Mouse (Mus musculus) liver, postnatal 0 days (tissue): Measurements from ENCODE around the gene Pde1c. TPM values are rescaled to one million over a fixed set of nuclear protein-coding genes. Genes with fewer than 3 reads are reported as not detected.
A peak's percentile ranks its signal among the peaks of the same experiment; 100 is the strongest.

Experiments used
- ATAC-seq: fragments of 200-750 bp; cut with Nextera tagmentation; 2 replicates; pipeline ENCODE4 v1.8.0; 2017; ENCODE audit warnings: mild to moderate bottlenecking, moderate library complexity
- DNase-seq: peaks from one replicate; pipeline ENCODE4 v3.0.0-alpha.2; 2016
- H3K27ac ChIP-seq: fragments of 300-500 bp; sonication (generic); 2 replicates; pipeline ENCODE4 v1.5.1; 2014; ENCODE audit warnings: antibody characterized with exemption, moderate library complexity, mild to moderate bottlenecking, low read depth
- H3K27me3 ChIP-seq: fragments of 300-500 bp; sonication (generic); 2 replicates; pipeline ENCODE4 v1.6.1; 2014; ENCODE audit warnings: low read length, control low read depth, mixed read lengths; ENCODE audit not compliant: insufficient read depth
- H3K36me3 ChIP-seq: fragments of 300-500 bp; sonication (generic); replicated peaks from 2 replicates; pipeline ENCODE4 v1.6.1; 2014; ENCODE audit warnings: mild to moderate bottlenecking, control low read depth, low read length, moderate library complexity, mixed read lengths; ENCODE audit not compliant: insufficient read depth
- H3K4me1 ChIP-seq: fragments of 300-500 bp; sonication (generic); 2 replicates; pipeline ENCODE4 v1.6.1; 2014; ENCODE audit warnings: antibody characterized with exemption, mild to moderate bottlenecking, control low read depth; ENCODE audit not compliant: insufficient read depth
- H3K4me2 ChIP-seq: fragments of 300-500 bp; sonication (generic); 2 replicates; pipeline ENCODE4 v1.6.1; 2014; ENCODE audit warnings: low read depth, mild to moderate bottlenecking, low read length, moderate library complexity, mixed read lengths
- H3K4me3 ChIP-seq: fragments of 300-500 bp; sonication (generic); 2 replicates; pipeline ENCODE4 v1.5.1; 2014; ENCODE audit warnings: low read depth, low read length
- H3K9ac ChIP-seq: fragments of 300-500 bp; sonication (generic); replicated peaks from 2 replicates; pipeline ENCODE4 v1.6.1; 2014; ENCODE audit warnings: mild to moderate bottlenecking, moderate library complexity
- H3K9me3 ChIP-seq: fragments of 300-500 bp; sonication (generic); 2 replicates; pipeline ENCODE4 v1.6.1; 2016; ENCODE audit warnings: mild to moderate bottlenecking, control low read depth, low read length, mixed read lengths
- CTCF ChIP-seq: sonication (generic); IDR thresholded peaks from 2 replicates; pipeline ENCODE4 v1.5.1; 2016; ENCODE audit warnings: antibody characterized with exemption, low read depth
- EP300 ChIP-seq: IDR thresholded peaks from 2 replicates; pipeline ENCODE4 v1.6.1; 2016; ENCODE audit warnings: antibody characterized with exemption, low read depth, mild to moderate bottlenecking
- WGBS: fragments of 180-500 bp; shearing (Covaris S2); extraction: QIAGEN DNeasy Blood & Tissue Kit; methylation state at CpG from one replicate; pipeline ENCODE4 v1.1.7; 2014; ENCODE audit not compliant: insufficient replicate concordance; 5-methylcytosine and 5-hydroxymethylcytosine counted together
- polyA plus RNA-seq: library from polyadenylated mRNA; unstranded; fragments of >200 nt; fragmentation: Nextera tagmentation; extraction: Ambion mirVana; gene quantifications from 2 replicates; pipeline ENCODE4 v1.2.1, GENCODE M21; 2015

Gene Pde1c
- polyA plus RNA-seq, 1 experiment from 2014 or later: 0.39 TPM

DNA sequence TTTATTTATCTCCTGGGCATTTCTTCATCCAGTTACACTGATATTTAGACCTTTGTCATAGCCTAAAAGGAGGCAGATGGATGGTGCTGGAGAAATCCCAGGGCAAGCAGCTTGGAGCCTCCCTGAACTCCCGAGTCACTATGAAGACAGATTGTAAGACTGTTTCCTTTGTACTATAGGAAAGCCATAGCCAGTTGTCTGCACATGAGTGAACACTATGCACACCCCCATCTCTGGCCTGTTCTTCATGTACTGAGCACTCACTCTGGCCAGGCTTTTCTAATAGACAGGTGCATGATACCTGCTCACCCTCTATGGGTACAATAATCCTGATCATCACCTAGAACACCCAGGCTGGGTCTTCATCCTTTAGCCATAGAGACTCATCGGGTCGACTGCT lies 318.8 kb downstream of the Pde1c start:
- H3K9me3 ChIP-seq: no peaks in the 10 kb centered on the region
- no peaks in the 10 kb centered on the region for H3K4me1 ChIP-seq
- H3K27ac ChIP-seq: no peak overlapping the region
- ATAC-seq: no peak
- TF ChIP-seq CTCF (no peak), EP300 (no peak)
- H3K4me2 ChIP-seq: no peak overlapping the region
- H3K9ac ChIP-seq: no peak overlapping the region
- no peak for DNase-seq
- H3K4me3 ChIP-seq: no peak overlapping the region
- H3K36me3 ChIP-seq: no peaks in the 10 kb centered on the region
- 76% methylated on average over 3 of the region's 3 CpGs for WGBS
- no peaks in the 10 kb centered on the region for H3K27me3 ChIP-seq

DNA sequence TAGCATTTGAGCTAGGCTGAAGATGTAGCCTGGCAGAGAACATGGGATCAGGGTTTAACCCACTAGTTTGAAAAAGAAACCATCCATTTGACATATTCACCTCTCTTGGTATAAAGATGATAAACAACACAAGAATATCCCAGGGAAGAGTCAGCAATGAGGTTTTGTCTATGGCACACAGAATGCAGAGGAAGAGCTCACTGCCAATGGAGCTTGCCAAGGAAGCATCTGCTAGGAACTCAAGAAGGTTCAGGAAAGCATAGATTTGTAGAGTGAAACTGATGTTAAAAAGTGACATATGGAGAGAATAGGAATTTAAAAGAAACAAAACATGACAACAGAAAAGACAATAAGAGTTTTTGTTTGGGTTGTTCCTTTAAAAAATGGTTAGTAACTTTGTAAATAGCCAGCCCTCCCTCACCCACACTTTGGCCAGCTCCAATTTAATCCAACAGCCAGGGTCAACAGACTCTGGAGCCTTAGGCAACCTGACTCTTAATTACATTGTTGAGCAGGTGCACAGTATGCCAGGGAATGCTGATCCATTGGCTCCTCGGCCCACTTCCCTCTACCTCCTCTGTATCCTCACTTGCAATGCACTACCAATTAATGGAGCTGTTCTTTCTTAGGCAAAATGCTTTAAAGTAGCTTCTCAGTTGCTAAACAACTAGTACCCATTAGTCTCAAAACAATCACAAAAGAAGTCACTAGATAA lies 377.3 kb downstream of the Pde1c start:
- WGBS: 56% methylated on average over 1 of the region's 1 CpGs
- no peak overlapping the region for H3K4me3 ChIP-seq
- H3K27ac ChIP-seq: no peak overlapping the region
- no peaks in the 10 kb centered on the region for H3K4me1 ChIP-seq
- H3K9me3 ChIP-seq: no peaks in the 10 kb centered on the region
- H3K4me2 ChIP-seq: no peak overlapping the region
- TF ChIP-seq EP300: no peak
- TF ChIP-seq CTCF: no peak
- H3K27me3 ChIP-seq: no peaks in the 10 kb centered on the region
- no peaks in the 10 kb centered on the region for H3K36me3 ChIP-seq
- H3K9ac ChIP-seq: no peak overlapping the region
- DNase-seq: no peak
- no peak for ATAC-seq

DNA sequence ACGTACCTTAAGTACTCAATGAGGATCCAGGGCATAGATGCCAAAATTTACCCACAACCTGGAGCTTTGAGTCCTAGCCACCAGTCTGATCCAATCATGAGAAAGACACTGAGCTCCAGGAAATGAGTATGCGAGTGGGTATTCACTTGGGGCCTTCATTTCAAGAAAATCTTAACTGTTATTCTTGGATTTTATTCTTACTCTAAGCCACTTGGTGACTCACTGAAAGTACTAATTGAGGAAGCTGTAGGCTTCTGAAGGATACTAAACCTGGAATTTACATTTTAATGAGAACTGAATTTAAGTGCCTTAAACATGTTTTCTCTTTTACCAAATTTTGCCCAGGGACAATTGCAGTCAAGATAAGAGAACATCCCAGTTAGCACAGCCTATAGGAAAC lies 392.4 kb downstream of the Pde1c start:
- Histone ChIP-seq H3K4me2 (no peak overlapping the region), H3K9ac (no peak overlapping the region), H3K4me3 (no peak overlapping the region), H3K27me3 (no peaks in the 10 kb centered on the region), H3K27ac (no peak overlapping the region), H3K9me3 (no peaks in the 10 kb centered on the region), H3K36me3 (no peaks in the 10 kb centered on the region), H3K4me1 (no peaks in the 10 kb centered on the region)
- 71% methylated on average over 2 of the region's 2 CpGs for WGBS
- DNase-seq: no peak
- no peak for ATAC-seq
- TF ChIP-seq EP300: no peak
- no peak for TF ChIP-seq CTCF

DNA sequence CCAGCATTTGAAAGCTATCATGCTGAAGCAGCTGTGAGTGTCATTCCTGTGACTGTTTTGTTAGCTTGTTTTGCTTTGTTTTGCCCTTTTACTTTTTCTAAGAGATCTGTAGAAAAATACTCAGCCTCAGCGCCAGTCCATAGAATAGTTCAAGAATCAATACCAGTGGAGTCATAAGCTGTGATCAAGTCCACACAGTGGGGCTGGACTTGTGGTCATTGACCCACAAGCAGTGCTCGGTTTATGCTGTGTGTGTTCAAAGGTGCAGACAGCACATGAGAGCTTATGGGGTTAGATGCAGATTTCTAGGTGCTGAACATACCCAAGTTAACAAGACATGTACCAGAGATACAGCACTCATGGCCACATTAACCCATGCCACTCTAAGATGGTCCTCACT lies 396.7 kb downstream of the Pde1c start:
- Histone ChIP-seq H3K9ac (no peak overlapping the region), H3K27me3 (no peaks in the 10 kb centered on the region), H3K4me1 (no peaks in the 10 kb centered on the region), H3K27ac (peak overlapping the region; percentile 65), H3K4me3 (no peak overlapping the region), H3K4me2 (no peak overlapping the region), H3K9me3 (no peaks in the 10 kb centered on the region), H3K36me3 (no peaks in the 10 kb centered on the region)
- 45% methylated on average over 2 of the region's 2 CpGs for WGBS
- peak; percentile 99 for ATAC-seq
- peak; percentile 14 for DNase-seq
- no peak for TF ChIP-seq EP300
- TF ChIP-seq CTCF: no peak

DNA sequence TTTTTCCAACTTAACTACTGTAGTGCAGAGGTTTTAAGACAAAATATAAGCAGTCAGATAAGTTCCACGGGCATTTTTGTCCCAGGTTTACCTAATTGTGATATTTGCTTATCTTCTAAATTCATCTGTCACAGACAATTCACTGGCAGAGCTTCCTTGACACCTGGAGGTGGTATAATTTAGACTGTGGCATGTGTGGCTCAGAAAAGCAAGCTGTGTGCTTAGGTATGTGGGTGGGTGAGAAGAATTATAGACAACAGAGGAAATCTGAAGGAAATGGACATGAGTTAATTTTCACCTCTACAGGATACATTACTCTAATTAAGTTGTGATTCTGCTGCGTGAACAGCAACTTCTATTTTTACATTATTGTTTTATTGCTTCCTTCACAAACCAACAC lies 400.2 kb downstream of the Pde1c start:
- Histone ChIP-seq H3K9me3 (no peaks in the 10 kb centered on the region), H3K36me3 (no peaks in the 10 kb centered on the region), H3K4me1 (no peaks in the 10 kb centered on the region), H3K27ac (no peak overlapping the region), H3K4me3 (no peak overlapping the region), H3K27me3 (no peaks in the 10 kb centered on the region), H3K9ac (no peak overlapping the region), H3K4me2 (no peak overlapping the region)
- DNase-seq: no peak
- TF ChIP-seq CTCF (no peak), EP300 (no peak)
- ATAC-seq: no peak
- WGBS: 51% methylated on average over 2 of the region's 2 CpGs

DNA sequence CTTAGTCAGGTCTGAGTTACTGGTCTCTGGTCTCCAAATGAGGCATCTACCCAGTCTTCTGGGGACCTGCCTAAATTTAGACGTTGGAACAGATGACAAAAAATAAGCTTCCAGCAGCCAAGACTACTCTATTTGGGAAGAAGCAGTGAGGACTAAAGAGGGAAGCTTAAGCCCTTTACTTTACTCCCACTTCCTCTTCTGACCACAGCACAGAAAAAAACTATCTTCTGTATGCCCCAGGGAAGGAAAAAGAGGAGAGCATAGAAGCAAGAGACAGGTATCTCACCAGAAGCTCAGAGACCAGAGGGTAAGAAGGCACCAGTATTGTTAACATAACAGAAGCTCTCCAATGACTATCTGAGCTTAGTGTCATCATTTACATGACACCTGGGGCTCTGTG lies 410.7 kb downstream of the Pde1c start:
- WGBS: 19% methylated on average over 1 of the region's 1 CpGs
- Histone ChIP-seq H3K4me3 (no peak overlapping the region), H3K27ac (no peak overlapping the region), H3K4me1 (no peaks in the 10 kb centered on the region), H3K4me2 (no peak overlapping the region), H3K27me3 (no peaks in the 10 kb centered on the region), H3K9me3 (no peaks in the 10 kb centered on the region), H3K36me3 (no peaks in the 10 kb centered on the region), H3K9ac (no peak overlapping the region)
- DNase-seq (no peak), ATAC-seq (no peak)
- TF ChIP-seq CTCF (no peak), EP300 (no peak)
